Mouse (Mus musculus) neural tube, embryonic 14.5 days (tissue): ENCODE measurements around the gene Adora2b. TPM values are rescaled to one million over a fixed set of nuclear protein-coding genes. Genes with fewer than 3 reads are reported as not detected.

Experiments used
- ATAC-seq: fragments of 200-750 bp; cut with Nextera tagmentation; 2 replicates; pipeline ENCODE4 v1.8.0; 2017; ENCODE audit warnings: low read depth, mild to moderate bottlenecking, moderate TSS enrichment, moderate library complexity
- H3K27ac ChIP-seq: fragments of 300-500 bp; sonication (generic); 2 replicates; pipeline ENCODE4 v1.5.1; 2014; ENCODE audit warnings: low read depth, mild to moderate bottlenecking, control low read depth, low read length, moderate library complexity, mixed read lengths
- H3K27me3 ChIP-seq: fragments of 300-500 bp; sonication (generic); 2 replicates; pipeline ENCODE4 v1.6.1; 2014; ENCODE audit warnings: low read length; ENCODE audit not compliant: control insufficient read depth, insufficient read depth
- H3K36me3 ChIP-seq: fragments of 300-500 bp; sonication (generic); 2 replicates; pipeline ENCODE4 v1.6.1; 2014; ENCODE audit warnings: low read length, mixed read lengths; ENCODE audit not compliant: control insufficient read depth, insufficient read depth
- H3K4me1 ChIP-seq: fragments of 300-500 bp; sonication (generic); 2 replicates; pipeline ENCODE4 v1.6.1; 2014; ENCODE audit warnings: low read length; ENCODE audit not compliant: control insufficient read depth, insufficient read depth
- H3K4me2 ChIP-seq: fragments of 300-500 bp; sonication (generic); 2 replicates; pipeline ENCODE4 v1.6.1; 2014; ENCODE audit warnings: mild to moderate bottlenecking, low read depth, low read length, control low read depth
- H3K4me3 ChIP-seq: fragments of 300-500 bp; sonication (generic); 2 replicates; pipeline ENCODE4 v1.5.1; 2014; ENCODE audit warnings: low read depth, low read length, control low read depth, mixed read lengths
- H3K9ac ChIP-seq: fragments of 300-500 bp; sonication (generic); replicated peaks from 2 replicates; pipeline ENCODE4 v1.6.1; 2014; ENCODE audit warnings: low read depth, mild to moderate bottlenecking, control low read depth, low read length, mixed read lengths
- H3K9me3 ChIP-seq: fragments of 300-500 bp; sonication (generic); 2 replicates; pipeline ENCODE4 v1.6.1; 2016; ENCODE audit warnings: low read length; ENCODE audit not compliant: control insufficient read depth
- WGBS: fragments of 180-500 bp; shearing (Covaris S2); extraction: QIAGEN DNeasy Blood & Tissue Kit; methylation state at CpG from one replicate; pipeline ENCODE4 v1.1.7; 2014; 5-methylcytosine and 5-hydroxymethylcytosine counted together
- polyA plus RNA-seq: library from polyadenylated mRNA; unstranded; fragments of >200 nt; fragmentation: Nextera tagmentation; extraction: Ambion mirVana; gene quantifications from 2 replicates; pipeline ENCODE4 v1.2.1, GENCODE M21; 2014

Adora2b gene
- polyA plus RNA-seq, 1 experiment from 2014 or later = 3.8 TPM

GRCm38 (mm10) chr11:62249266-62250037, 668 bp downstream of the Adora2b start:
- H3K27me3 ChIP-seq = peaks cover 17% of the 10 kb centered on the region; the same call in 1 of the 2 replicates
- peak overlapping the region; percentile 51 for H3K9ac ChIP-seq
- H3K4me2 ChIP-seq = peak overlapping the region; percentile 99
- H3K27ac ChIP-seq = no peak overlapping the region
- H3K9me3 ChIP-seq = no peaks in the 10 kb centered on the region
- H3K36me3 ChIP-seq = no peaks in the 10 kb centered on the region
- no peaks in the 10 kb centered on the region for H3K4me1 ChIP-seq
- peak overlapping the region; percentile 64 for H3K4me3 ChIP-seq
- WGBS = 2% methylated on average over 35 of the region's 35 CpGs
- peak; percentile 10; the same call in 1 of the 2 replicates for ATAC-seq

GRCm38 (mm10) chr11:62251047-62251446, 2.3 kb downstream of the Adora2b start:
- H3K4me3 ChIP-seq = no peak overlapping the region
- WGBS = 71% methylated on average over 11 of the region's 11 CpGs

DNA sequence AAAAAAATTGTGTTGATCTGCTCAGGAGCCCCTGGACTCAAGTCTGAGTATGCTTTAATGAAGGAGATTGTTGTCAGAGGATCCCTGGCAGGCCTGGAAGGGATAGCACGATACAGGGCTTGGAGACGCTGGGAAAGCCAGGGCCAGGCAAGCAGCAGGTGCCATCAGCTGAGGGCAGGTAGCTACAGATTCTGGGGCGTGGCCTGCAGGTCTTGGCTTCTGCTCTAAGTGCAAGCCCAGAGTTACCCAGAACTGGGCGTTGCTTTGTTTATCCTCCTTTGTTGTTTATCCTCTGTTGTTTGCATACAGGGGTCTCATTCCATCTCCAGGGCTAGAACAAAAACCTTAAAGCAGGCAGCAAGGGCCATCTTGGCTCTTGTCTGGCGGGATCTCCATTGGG, 4.6 kb downstream of the Adora2b start:
- peaks cover 17% of the 10 kb centered on the region; the same call in 1 of the 2 replicates for H3K27me3 ChIP-seq
- no peak overlapping the region for H3K4me2 ChIP-seq
- WGBS = 81% methylated on average over 5 of the region's 5 CpGs
- H3K27ac ChIP-seq = no peak overlapping the region
- no peaks in the 10 kb centered on the region for H3K4me1 ChIP-seq
- H3K36me3 ChIP-seq = no peaks in the 10 kb centered on the region
- no peak overlapping the region for H3K4me3 ChIP-seq
- H3K9ac ChIP-seq = no peak overlapping the region
- ATAC-seq = no peak
- no peaks in the 10 kb centered on the region for H3K9me3 ChIP-seq

More at GRCm38 (mm10) chr11:62251047-62251446, 2.3 kb downstream of the Adora2b start:
- H3K4me1 ChIP-seq = no peaks in the 10 kb centered on the region
- peaks cover 17% of the 10 kb centered on the region; the same call in 1 of the 2 replicates for H3K27me3 ChIP-seq
- no peaks in the 10 kb centered on the region for H3K36me3 ChIP-seq
- H3K9me3 ChIP-seq = no peaks in the 10 kb centered on the region
- no peak overlapping the region for H3K9ac ChIP-seq
- ATAC-seq = no peak
- H3K27ac ChIP-seq = no peak overlapping the region
- no peak overlapping the region; the same call in 1 of the 2 replicates for H3K4me2 ChIP-seq

DNA sequence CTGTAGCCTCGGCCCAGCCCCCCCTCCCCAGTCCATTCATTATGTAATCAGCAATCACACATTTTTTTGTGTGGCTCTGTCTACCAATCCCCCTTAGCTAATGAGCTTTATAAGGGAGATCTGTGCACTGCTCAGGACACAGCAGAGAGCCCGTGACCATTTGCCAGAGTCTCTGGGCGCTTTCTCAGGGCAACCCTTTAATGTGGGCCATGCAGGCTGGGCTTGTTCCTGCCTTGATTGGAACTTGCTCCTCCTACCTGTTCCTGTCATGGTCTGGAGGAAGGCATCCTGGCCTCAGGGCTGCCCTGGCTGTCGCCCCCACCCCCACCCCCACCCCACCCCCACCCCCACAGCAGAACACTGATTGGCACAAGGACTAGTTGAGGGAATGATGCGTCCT, 10.4 kb downstream of the Adora2b start:
- no peak overlapping the region for H3K4me3 ChIP-seq
- WGBS = 65% methylated on average over 5 of the region's 5 CpGs
- H3K9ac ChIP-seq = no peak overlapping the region
- no peaks in the 10 kb centered on the region for H3K36me3 ChIP-seq
- no peak for ATAC-seq
- no peaks in the 10 kb centered on the region for H3K4me1 ChIP-seq
- H3K27ac ChIP-seq = no peak overlapping the region
- no peak overlapping the region for H3K4me2 ChIP-seq
- no peaks in the 10 kb centered on the region for H3K27me3 ChIP-seq
- H3K9me3 ChIP-seq = no peaks in the 10 kb centered on the region

GRCm38 (mm10) chr11:62263599-62263998, 14.8 kb downstream of the Adora2b start:
- H3K4me3 ChIP-seq = no peak overlapping the region
- no peak overlapping the region for H3K27ac ChIP-seq
- H3K36me3 ChIP-seq = no peaks in the 10 kb centered on the region
- no peak overlapping the region for H3K9ac ChIP-seq
- no peak for ATAC-seq
- 68% methylated on average over 7 of the region's 7 CpGs for WGBS
- H3K4me2 ChIP-seq = no peak overlapping the region
- H3K4me1 ChIP-seq = no peaks in the 10 kb centered on the region
- H3K9me3 ChIP-seq = no peaks in the 10 kb centered on the region
- H3K27me3 ChIP-seq = no peaks in the 10 kb centered on the region

DNA sequence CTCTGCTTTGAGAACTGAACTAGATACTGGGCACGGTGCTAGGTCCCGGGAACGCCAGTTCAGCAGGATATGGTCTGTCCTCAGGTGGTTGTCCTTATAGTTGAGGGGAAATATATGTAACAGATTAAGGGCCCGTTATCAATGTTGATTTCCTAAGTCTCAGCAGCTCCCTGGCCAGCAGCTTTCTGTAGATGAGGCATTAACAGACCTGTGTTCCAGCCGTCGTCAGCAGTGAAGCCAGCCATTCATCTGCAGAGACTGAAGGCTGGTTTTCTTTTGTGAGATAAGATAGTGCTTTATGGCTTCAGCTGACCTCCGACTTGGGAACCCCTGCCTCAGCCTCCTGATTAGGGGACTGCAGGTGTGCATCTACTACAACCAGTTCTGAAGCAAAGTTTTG, 15.2 kb downstream of the Adora2b start:
- ATAC-seq = no peak
- H3K9me3 ChIP-seq = no peaks in the 10 kb centered on the region
- H3K27me3 ChIP-seq = no peaks in the 10 kb centered on the region
- H3K36me3 ChIP-seq = no peaks in the 10 kb centered on the region
- H3K9ac ChIP-seq = no peak overlapping the region
- no peak overlapping the region for H3K27ac ChIP-seq
- 55% methylated on average over 7 of the region's 7 CpGs for WGBS
- no peak overlapping the region for H3K4me2 ChIP-seq
- no peaks in the 10 kb centered on the region for H3K4me1 ChIP-seq
- H3K4me3 ChIP-seq = no peak overlapping the region

GRCm38 (mm10) chr11:62265642-62266041, 16.9 kb downstream of the Adora2b start:
- Histone ChIP-seq H3K4me2 (no peak overlapping the region), H3K27ac (no peak overlapping the region), H3K36me3 (no peaks in the 10 kb centered on the region), H3K9me3 (no peaks in the 10 kb centered on the region), H3K9ac (no peak overlapping the region), H3K27me3 (no peaks in the 10 kb centered on the region), H3K4me1 (no peaks in the 10 kb centered on the region), H3K4me3 (no peak overlapping the region)
- WGBS = 53% methylated on average over 7 of the region's 7 CpGs
- ATAC-seq = no peak

DNA sequence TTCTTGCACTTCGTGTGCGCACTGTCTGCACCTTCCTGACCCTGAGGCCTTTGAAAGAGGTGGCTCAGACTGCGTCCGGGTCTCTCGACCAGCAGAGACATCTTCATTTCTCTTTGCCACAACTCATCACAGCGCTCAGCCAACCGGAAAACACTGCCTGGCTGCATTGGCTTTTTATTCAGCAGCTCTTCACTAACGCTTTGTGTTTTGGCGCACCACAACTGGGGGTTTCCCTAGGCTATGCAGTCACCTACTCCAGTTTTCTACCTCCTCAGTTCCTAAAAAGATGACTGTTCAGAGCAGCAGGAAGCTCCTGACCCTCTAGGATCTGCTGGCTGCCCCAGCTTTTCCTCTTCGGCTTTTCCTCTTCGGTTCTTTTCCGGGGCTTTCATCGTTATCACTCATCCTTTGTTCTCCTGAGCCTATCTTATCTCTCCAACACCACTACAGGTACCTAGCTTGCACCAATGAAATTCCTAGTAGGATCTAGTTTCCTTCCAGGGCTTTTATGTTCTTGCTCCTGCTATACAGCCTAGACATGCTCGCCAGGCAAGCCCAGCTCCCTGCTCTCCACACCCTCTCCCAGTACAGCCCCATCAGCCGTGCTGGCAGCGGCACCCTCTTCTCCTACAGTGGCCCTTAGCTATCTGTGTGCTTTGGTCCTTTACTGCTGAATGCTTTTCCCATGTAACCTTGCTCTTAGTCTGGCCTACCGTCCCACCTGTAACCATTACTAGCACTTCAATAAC, 17.9 kb downstream of the Adora2b start:
- no peak for ATAC-seq
- no peaks in the 10 kb centered on the region for H3K36me3 ChIP-seq
- H3K9ac ChIP-seq = no peak overlapping the region
- no peaks in the 10 kb centered on the region for H3K27me3 ChIP-seq
- no peak overlapping the region for H3K4me3 ChIP-seq
- H3K4me1 ChIP-seq = no peaks in the 10 kb centered on the region
- H3K4me2 ChIP-seq = no peak overlapping the region
- H3K9me3 ChIP-seq = no peaks in the 10 kb centered on the region
- 55% methylated on average over 17 of the region's 17 CpGs for WGBS
- 0 out of 2 replicates have a peak overlapping the region, but pooled peaks have one; percentile 10 for H3K27ac ChIP-seq

GRCm38 (mm10) chr11:62268381-62268780, 19.6 kb downstream of the Adora2b start:
- no peaks in the 10 kb centered on the region for H3K27me3 ChIP-seq
- H3K4me1 ChIP-seq = no peaks in the 10 kb centered on the region
- no peak for ATAC-seq
- no peaks in the 10 kb centered on the region for H3K36me3 ChIP-seq
- H3K27ac ChIP-seq = no peak overlapping the region
- H3K9me3 ChIP-seq = no peaks in the 10 kb centered on the region
- no peak overlapping the region for H3K4me3 ChIP-seq
- 88% methylated on average over 8 of the region's 8 CpGs for WGBS
- H3K4me2 ChIP-seq = no peak overlapping the region
- no peak overlapping the region for H3K9ac ChIP-seq
